Mouse (Mus musculus) lung, adult 2 months (tissue): ENCODE results near the gene Aif1. TPM values are rescaled to one million over a fixed set of nuclear protein-coding genes. Genes with fewer than 3 reads are reported as not detected.

Experiments
- DNase-seq: peaks from one replicate; pipeline ENCODE4 v3.0.0; 2022
- H3K4me1 ChIP-seq: fragments of 200-500 bp; 2 replicates; pipeline ENCODE4 v1.6.1; 2011; ENCODE audit warnings: low read length; ENCODE audit not compliant: control insufficient read depth, insufficient read depth
- H3K4me3 ChIP-seq: fragments of 200-500 bp; replicated peaks from 2 replicates; pipeline ENCODE3; 2011; ENCODE audit warnings: low read depth, mild to moderate bottlenecking, control low read depth, low read length; ENCODE audit errors: extremely low read depth
- CTCF ChIP-seq: fragments of 200-500 bp; IDR thresholded peaks from 2 replicates; pipeline ENCODE4 v1.5.1; 2011; ENCODE audit warnings: mild to moderate bottlenecking, low read length, control low read depth; ENCODE audit not compliant: insufficient read depth
- POLR2A ChIP-seq: fragments of 200-500 bp; IDR thresholded peaks from 2 replicates; pipeline ENCODE4 v1.6.1; 2011; ENCODE audit warnings: low read depth, mild to moderate bottlenecking, control low read depth, low read length, borderline replicate concordance; ENCODE audit errors: extremely low read depth
- WGBS: fragments of 180-500 bp; shearing (Covaris S2); methylation state at CpG from one replicate; pipeline ENCODE4 v1.1.7; 2018; 5-methylcytosine and 5-hydroxymethylcytosine counted together
- polyA plus RNA-seq: library from polyadenylated mRNA; depleted of rRNA; stranded (reverse); fragments of >200 nt; gene quantifications from 2 replicates; pipeline ENCODE4 v1.2.3, GENCODE M21; 2012

Aif1 gene
- polyA plus RNA-seq, 1 experiment: 1.4 TPM

- DNase-seq: no peak
- WGBS: 71% methylated on average over 7 of the region's 7 CpGs
- TF ChIP-seq CTCF (no peak), POLR2A (no peak)
- H3K4me3 ChIP-seq: peak within 1 kb of the TSS; percentile 2
- H3K4me1 ChIP-seq: peaks cover 2% of the 10 kb centered on the region; the same call in 1 of the 2 replicates
Observed at GRCm38 (mm10) chr17:35187959-35188610, 12.2 kb upstream of the Aif1 start, which contains the start of gene Lst1. Gene Lst1, minus strand, starts transcription at chr17:35188439.

GRCm38 (mm10) chr17:35187345-35187744 is 11.5 kb upstream of the Aif1 start:
- Histone ChIP-seq H3K4me3 (no peak overlapping the region), H3K4me1 (peaks cover 2% of the 10 kb centered on the region; the same call in 1 of the 2 replicates)
- DNase-seq: no peak
- 59% methylated on average over 4 of the region's 4 CpGs for WGBS
- TF ChIP-seq CTCF (no peak), POLR2A (no peak)

GRCm38 (mm10) chr17:35186681-35187080 is 10.8 kb upstream of the Aif1 start:
- 2% methylated on average over 4 of the region's 4 CpGs for WGBS
- no peak for DNase-seq
- H3K4me1 ChIP-seq: peaks cover 2% of the 10 kb centered on the region; the same call in 1 of the 2 replicates
- H3K4me3 ChIP-seq: peak overlapping the region; percentile 12
- no peak for TF ChIP-seq CTCF
- TF ChIP-seq POLR2A: peak; percentile 31; the same call in 1 of the 2 replicates

DNA sequence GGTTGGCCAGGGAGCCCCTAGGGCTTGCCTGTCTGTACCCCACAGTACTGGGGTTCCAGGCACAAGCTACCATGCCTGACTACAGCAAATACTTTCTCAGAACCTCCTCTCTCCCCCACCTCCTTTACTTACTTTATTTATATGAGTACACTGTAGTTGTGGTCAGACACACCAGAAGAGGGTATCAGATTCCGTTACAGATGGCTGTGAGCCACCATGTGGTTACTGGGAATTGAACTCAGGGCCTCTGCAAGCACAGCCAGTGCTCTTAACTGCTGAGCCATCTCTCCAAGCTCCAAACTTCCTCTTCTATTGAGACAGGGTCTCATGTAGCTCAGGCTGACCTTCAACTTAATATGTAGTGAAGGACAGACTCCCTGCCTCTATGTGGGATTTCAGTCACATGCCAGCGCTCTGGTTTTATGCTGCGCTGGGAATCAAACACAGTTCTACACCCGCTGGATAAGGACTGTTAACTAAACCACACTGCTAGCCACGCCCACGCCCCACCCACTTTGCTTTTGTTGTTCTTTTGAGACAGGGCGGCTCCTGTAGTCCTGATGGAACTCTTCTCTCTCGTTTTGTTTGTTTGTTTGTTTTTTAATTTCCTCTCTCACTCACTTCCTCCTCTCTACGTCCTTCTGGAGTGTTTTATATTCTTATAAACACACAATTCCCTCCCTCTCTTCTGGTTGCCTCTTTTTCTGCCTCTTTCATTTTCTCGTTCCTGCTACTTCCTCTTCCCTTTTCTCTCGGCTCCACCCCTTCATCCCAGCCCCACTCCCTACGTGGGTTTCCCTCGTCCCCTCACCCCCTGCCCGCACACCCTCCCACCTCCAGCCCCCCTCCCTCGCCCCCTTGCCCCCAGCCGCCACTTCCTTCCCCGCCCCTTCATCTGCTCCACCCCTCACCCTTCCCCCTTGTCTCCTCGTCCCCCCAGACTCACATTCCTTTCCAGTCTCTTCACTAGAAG is 10.1 kb upstream of the Aif1 start:
- 3% methylated on average over 17 of the region's 18 CpGs for WGBS

GRCm38 (mm10) chr17:35180093-35180492 is 4.2 kb upstream of the Aif1 start:
- no peak for TF ChIP-seq POLR2A
- TF ChIP-seq CTCF: no peak
- Histone ChIP-seq H3K4me1 (no peaks in the 10 kb centered on the region), H3K4me3 (no peak overlapping the region)
- WGBS: 75% methylated on average over 5 of the region's 5 CpGs
- DNase-seq: no peak

More for the DNA sequence above, 10.1 kb upstream of the Aif1 start:
- H3K4me3 ChIP-seq: peak overlapping the region; percentile 38
- H3K4me1 ChIP-seq: peaks cover 2% of the 10 kb centered on the region; the same call in 1 of the 2 replicates
- peak; percentile 76 for DNase-seq
- TF ChIP-seq POLR2A (peak; percentile 42; the same call in 1 of the 2 replicates), CTCF (no peak)

DNA sequence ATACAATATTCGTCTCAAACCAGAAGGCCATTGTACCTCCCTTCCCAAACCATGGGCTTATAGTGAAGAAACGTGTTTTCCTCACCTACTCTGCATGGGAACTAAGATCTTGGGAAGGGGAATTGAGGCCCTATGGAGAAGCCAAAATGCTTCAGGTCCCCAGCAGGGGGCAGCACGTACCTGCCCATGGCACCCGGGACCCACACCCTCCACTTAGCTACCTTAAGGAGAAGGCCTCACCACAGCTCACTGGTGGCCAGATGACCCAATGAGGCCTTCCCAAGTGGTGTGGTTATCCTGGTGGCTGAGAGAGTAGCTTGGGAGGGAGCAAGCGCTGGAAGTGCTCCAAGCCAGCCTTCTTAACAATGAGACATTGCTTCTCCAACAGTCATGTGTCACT is 2.7 kb upstream of the Aif1 start:
- Histone ChIP-seq H3K4me1 (peaks cover 3% of the 10 kb centered on the region; the same call in 1 of the 2 replicates), H3K4me3 (no peak overlapping the region)
- DNase-seq: peak; percentile 80
- 10% methylated on average over 5 of the region's 5 CpGs for WGBS
- TF ChIP-seq POLR2A (no peak), CTCF (peak; percentile 90)

GRCm38 (mm10) chr17:35175382-35175781 is 486 bp downstream of the Aif1 start:
- peaks cover 3% of the 10 kb centered on the region; the same call in 1 of the 2 replicates for H3K4me1 ChIP-seq
- no peak for DNase-seq
- WGBS: 76% methylated on average over 6 of the region's 6 CpGs
- TF ChIP-seq POLR2A (no peak), CTCF (no peak)
- H3K4me3 ChIP-seq: no peak overlapping the region

DNA sequence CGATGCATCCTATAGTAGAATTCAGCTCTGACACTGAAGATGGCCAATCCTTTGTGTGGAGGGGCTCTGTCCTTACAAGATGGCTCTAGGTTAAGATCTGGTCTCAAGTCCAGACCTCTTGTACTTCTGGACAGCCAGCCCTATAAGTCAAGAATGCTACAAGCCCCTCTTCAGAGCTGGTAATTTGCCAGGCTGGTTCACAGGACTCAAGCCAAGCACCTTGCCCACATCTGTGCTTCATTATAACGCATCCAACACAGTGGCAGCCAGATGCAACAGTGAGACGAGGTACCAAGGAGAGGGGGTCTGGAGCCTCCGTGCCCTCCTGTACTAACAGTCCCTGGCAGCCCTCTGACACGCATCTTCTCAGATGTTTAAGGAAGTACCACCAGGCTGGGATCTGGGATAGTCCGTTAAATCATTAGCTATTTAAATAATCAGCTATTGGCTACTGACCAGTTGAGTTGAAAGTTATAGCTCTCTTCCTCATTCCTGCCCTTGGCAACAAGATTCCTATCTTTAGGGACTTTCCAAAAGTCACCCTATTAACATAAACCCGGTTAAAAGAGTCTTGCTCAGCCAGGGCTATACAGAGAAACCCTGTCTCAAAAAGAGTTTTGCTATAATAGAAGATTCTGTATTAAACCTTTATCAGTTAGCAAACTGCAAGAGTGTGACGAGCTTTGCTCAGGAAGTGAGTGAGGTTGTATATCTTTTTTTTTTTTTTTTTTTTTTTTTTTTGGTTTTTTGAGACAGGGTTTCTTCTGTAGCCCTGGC is 1.5 kb downstream of the Aif1 start:
- no peak for DNase-seq
- 46% methylated on average over 8 of the region's 8 CpGs for WGBS
- no peak for TF ChIP-seq POLR2A
- TF ChIP-seq CTCF: no peak
- no peak overlapping the region for H3K4me3 ChIP-seq
- peaks cover 3% of the 10 kb centered on the region; the same call in 1 of the 2 replicates for H3K4me1 ChIP-seq
